Mouse (Mus musculus) C2C12 (cell line): ENCODE results near the gene Pias3.

Experiments used
- CTCF ChIP-seq: IDR thresholded peaks from one replicate; pipeline ENCODE4 v1.5.1; 2011; ENCODE audit not compliant: control insufficient read depth, insufficient read depth, insufficient read length
- FOSL1 ChIP-seq: IDR thresholded peaks from one replicate; pipeline ENCODE4 v1.8.0; 2011; ENCODE audit warnings: mild to moderate bottlenecking, low read length; ENCODE audit not compliant: poor library complexity, insufficient read depth, severe bottlenecking
- MAX ChIP-seq: IDR thresholded peaks from one replicate; pipeline ENCODE4 v1.6.1; 2011; ENCODE audit warnings: mild to moderate bottlenecking, control low read depth
- MYOG ChIP-seq: IDR thresholded peaks from one replicate; pipeline ENCODE4 v1.6.1; 2011; ENCODE audit not compliant: control insufficient read depth, insufficient read length; ENCODE audit errors: extremely low read depth
- USF1 ChIP-seq: IDR thresholded peaks from one replicate; pipeline ENCODE4 v1.6.1; 2011; ENCODE audit warnings: low read depth, mild to moderate bottlenecking, control low read depth, moderate library complexity

- TF ChIP-seq CTCF (no peak), MAX (no peak), MYOG (no peak), FOSL1 (no peak), USF1 (no peak)
Measured at GRCm38 (mm10) chr3:96683496-96683895, 12.7 kb upstream of the Pias3 start.
